Mouse (Mus musculus): Measurements from ENCODE around the gene Tex28. TPM values are rescaled to one million over a fixed set of nuclear protein-coding genes. Genes with fewer than 3 reads are reported as not detected.

The Tex28 gene
- polyA plus RNA-seq, 1 experiment from 2014 or later, result not detected

GRCm38 (mm10) chrX:74108747-74109146 lies 58.9 kb downstream of the Tex28 start:
- no peak overlapping the region for H3K4me2 ChIP-seq (ENCODE audit: low read length)
- 3% methylated on average over 3 of the region's 3 CpGs for WGBS
- H3K4me3 ChIP-seq (ENCODE audit: control insufficient read depth in 1 of 2, insufficient read depth in 1 of 2, low read depth in 1 of 2, low read length in 2 of 2), result no peak overlapping the region
- H3K9me3 ChIP-seq (ENCODE audit: control insufficient read depth, low read length), result no peaks in the 10 kb centered on the region
- ATAC-seq (ENCODE audit: insufficient number of reproducible peaks, insufficient read depth, low FRiP score, low read depth), result no peak
- H3K4me1 ChIP-seq (ENCODE audit: control insufficient read depth in 2 of 2, insufficient read depth in 2 of 2, low read length in 2 of 2), result peaks cover 0 to 9% of the 10 kb centered on the region in 2 experiments; a peak in 3 of 4 replicates
- H3K27ac ChIP-seq (replicated peaks in 1 of 2; ENCODE audit: control insufficient read depth in 1 of 2, insufficient read depth in 1 of 2, low read depth in 2 of 2, low read length in 2 of 2), result peak overlapping the region in 1 of 2 experiments; percentile 4; a peak in 1 of 4 replicates
- H3K36me3 ChIP-seq (ENCODE audit: control insufficient read depth, insufficient read depth, low read length), result no peaks in the 10 kb centered on the region
- H3K9ac ChIP-seq (ENCODE audit: low read length), result no peak overlapping the region; the same call in 1 of the 2 replicates
- no peaks in the 10 kb centered on the region for H3K27me3 ChIP-seq (ENCODE audit: control insufficient read depth, insufficient read depth, low read length)

GRCm38 (mm10) chrX:74105916-74106315 lies 61.7 kb downstream of the Tex28 start:
- Histone ChIP-seq H3K27me3 (ENCODE audit: control insufficient read depth, insufficient read depth, low read length) (no peaks in the 10 kb centered on the region), H3K4me3 (ENCODE audit: control insufficient read depth in 1 of 2, insufficient read depth in 1 of 2, low read depth in 1 of 2, low read length in 2 of 2) (no peak overlapping the region), H3K9me3 (ENCODE audit: control insufficient read depth, low read length) (no peaks in the 10 kb centered on the region), H3K27ac (replicated peaks in 1 of 2; ENCODE audit: control insufficient read depth in 1 of 2, insufficient read depth in 1 of 2, low read depth in 2 of 2, low read length in 2 of 2) (no peak overlapping the region), H3K9ac (ENCODE audit: low read length) (no peak overlapping the region), H3K4me2 (ENCODE audit: low read length) (no peak overlapping the region), H3K4me1 (ENCODE audit: control insufficient read depth in 2 of 2, insufficient read depth in 2 of 2, low read length in 2 of 2) (peaks cover 0 to 9% of the 10 kb centered on the region in 2 experiments; a peak in 3 of 4 replicates), H3K36me3 (ENCODE audit: control insufficient read depth, insufficient read depth, low read length) (no peaks in the 10 kb centered on the region)
- 43% methylated on average over 2 of the region's 2 CpGs for WGBS
- no peak for ATAC-seq (ENCODE audit: insufficient number of reproducible peaks, insufficient read depth, low FRiP score, low read depth)

GRCm38 (mm10) chrX:74103457-74104188 lies 64.0 kb downstream of the Tex28 start:
- ATAC-seq (ENCODE audit: insufficient number of reproducible peaks, insufficient read depth, low FRiP score, low read depth), result peak; percentile 68; the same call in 1 of the 2 replicates
- H3K27ac ChIP-seq (replicated peaks in 1 of 2; ENCODE audit: control insufficient read depth in 1 of 2, insufficient read depth in 1 of 2, low read depth in 2 of 2, low read length in 2 of 2), result peak overlapping the region; percentile 93 to 97
- 18% methylated on average over 4 of the region's 4 CpGs for WGBS
- peaks cover 0 to 4% of the 10 kb centered on the region in 2 experiments; a peak in 2 of 4 replicates for H3K4me1 ChIP-seq (ENCODE audit: control insufficient read depth in 2 of 2, insufficient read depth in 2 of 2, low read length in 2 of 2)
- no peaks in the 10 kb centered on the region for H3K27me3 ChIP-seq (ENCODE audit: control insufficient read depth, insufficient read depth, low read length)
- no peak overlapping the region for H3K4me3 ChIP-seq (ENCODE audit: control insufficient read depth in 1 of 2, insufficient read depth in 1 of 2, low read depth in 1 of 2, low read length in 2 of 2)
- H3K4me2 ChIP-seq (ENCODE audit: low read length), result peak overlapping the region; percentile 34
- H3K9ac ChIP-seq (ENCODE audit: low read length), result peak overlapping the region; percentile 34; the same call in 1 of the 2 replicates
- H3K36me3 ChIP-seq (ENCODE audit: control insufficient read depth, insufficient read depth, low read length), result no peaks in the 10 kb centered on the region
- no peaks in the 10 kb centered on the region for H3K9me3 ChIP-seq (ENCODE audit: control insufficient read depth, low read length)

Other genes starting within 250 kb of the Tex28 start
- 1.1 and 1.5 TPM in 2 replicates for gene Arhgap4, start 246.0 kb downstream of the Tex28 start, polyA plus RNA-seq (2014; fragmentation: Nextera tagmentation; extraction: Ambion mirVana)
- 84.4 and 84.8 TPM in 2 replicates for gene Naa10, start 245.9 kb downstream of the Tex28 start, polyA plus RNA-seq (2014; fragmentation: Nextera tagmentation; extraction: Ambion mirVana)
- 55.5 and 63.7 TPM in 2 replicates for gene Renbp, start 237.0 kb downstream of the Tex28 start, polyA plus RNA-seq (2014; fragmentation: Nextera tagmentation; extraction: Ambion mirVana)
- gene Hcfc1, start 201.5 kb downstream of the Tex28 start, polyA plus RNA-seq (2014; fragmentation: Nextera tagmentation; extraction: Ambion mirVana), result 35.6 and 36.6 TPM in 2 replicates
- gene Irak1, start 143.9 kb downstream of the Tex28 start, polyA plus RNA-seq (2014; fragmentation: Nextera tagmentation; extraction: Ambion mirVana), result 41.4 and 44.6 TPM in 2 replicates
- not detected in 2 replicates for gene Opn1mw, start 40.4 kb downstream of the Tex28 start, polyA plus RNA-seq (2014; fragmentation: Nextera tagmentation; extraction: Ambion mirVana)
- gene Mecp2, start 32.5 kb downstream of the Tex28 start, polyA plus RNA-seq (2014; fragmentation: Nextera tagmentation; extraction: Ambion mirVana), result 10.9 and 11.7 TPM in 2 replicates
- gene Tktl1, start 9.4 kb upstream of the Tex28 start, polyA plus RNA-seq (2014; fragmentation: Nextera tagmentation; extraction: Ambion mirVana), result 0.14 TPM in 1 of 2 replicates, not detected in the other
- 150 and 157 TPM in 2 replicates for gene Flna, start 82.0 kb upstream of the Tex28 start, polyA plus RNA-seq (2014; fragmentation: Nextera tagmentation; extraction: Ambion mirVana)
- gene Emd, start 86.8 kb upstream of the Tex28 start, polyA plus RNA-seq (2014; fragmentation: Nextera tagmentation; extraction: Ambion mirVana), result 13.9 and 17.8 TPM in 2 replicates
- gene Rpl10, start 103.0 kb upstream of the Tex28 start, polyA plus RNA-seq (2014; fragmentation: Nextera tagmentation; extraction: Ambion mirVana), result 455 and 540 TPM in 2 replicates
- gene Taz, start 114.1 kb upstream of the Tex28 start, polyA plus RNA-seq (2014; fragmentation: Nextera tagmentation; extraction: Ambion mirVana), result 59.5 and 64.5 TPM in 2 replicates
- gene Dnase1l1, start 114.5 kb upstream of the Tex28 start, polyA plus RNA-seq (2014; fragmentation: Nextera tagmentation; extraction: Ambion mirVana), result 15.2 and 17.3 TPM in 2 replicates
- 110 and 118 TPM in 2 replicates for gene Atp6ap1, start 129.3 kb upstream of the Tex28 start, polyA plus RNA-seq (2014; fragmentation: Nextera tagmentation; extraction: Ambion mirVana)
- gene Gdi1, start 137.2 kb upstream of the Tex28 start, polyA plus RNA-seq (2014; fragmentation: Nextera tagmentation; extraction: Ambion mirVana), result 120 and 130 TPM in 2 replicates
- 40.2 and 43.2 TPM in 2 replicates for gene Fam50a, start 145.2 kb upstream of the Tex28 start, polyA plus RNA-seq (2014; fragmentation: Nextera tagmentation; extraction: Ambion mirVana)
- gene Plxna3, start 161.2 kb upstream of the Tex28 start, polyA plus RNA-seq (2014; fragmentation: Nextera tagmentation; extraction: Ambion mirVana), result 3.3 and 5.4 TPM in 2 replicates
- gene Lage3, start 185.8 kb upstream of the Tex28 start, polyA plus RNA-seq (2014; fragmentation: Nextera tagmentation; extraction: Ambion mirVana), result 102 and 103 TPM in 2 replicates
- gene Ubl4a, start 205.4 kb upstream of the Tex28 start, polyA plus RNA-seq (2014; fragmentation: Nextera tagmentation; extraction: Ambion mirVana), result 64.3 and 67.2 TPM in 2 replicates
- 14.4 and 14.5 TPM in 2 replicates for gene Slc10a3, start 205.5 kb upstream of the Tex28 start, polyA plus RNA-seq (2014; fragmentation: Nextera tagmentation; extraction: Ambion mirVana)
- gene Fam3a, start 225.4 kb upstream of the Tex28 start, polyA plus RNA-seq (2014; fragmentation: Nextera tagmentation; extraction: Ambion mirVana), result 28.1 and 29.9 TPM in 2 replicates
- 21.5 and 22.1 TPM in 2 replicates for gene Ikbkg, start 225.5 kb upstream of the Tex28 start, polyA plus RNA-seq (2014; fragmentation: Nextera tagmentation; extraction: Ambion mirVana)

Measured in heart, embryonic 14.5 days (tissue).